Mouse (Mus musculus) gastrocnemius, postnatal 10 days (tissue): Measurements from ENCODE around the gene Stil. TPM values are rescaled to one million over a fixed set of nuclear protein-coding genes. Genes with fewer than 3 reads are reported as not detected.

Experiments
- DNase-seq: peaks from one replicate; pipeline ENCODE4 v3.0.0; 2021; ENCODE audit warnings: mixed read lengths
- total RNA-seq, 2 experiments: library from RNA; stranded (reverse); gene quantifications; 2 replicates each; pipeline ENCODE4 v1.2.3; 2021

Gene Stil
- total RNA-seq, 2 experiments from 2014 or later: 1.9 to 2.8 TPM

- DNase-seq: no peak
Observed at GRCm38 (mm10) chr4:115079821-115080349, 79.9 kb downstream of the Stil start.

- DNase-seq: no peak
Observed at GRCm38 (mm10) chr4:115083031-115083430, 83.1 kb downstream of the Stil start.

GRCm38 (mm10) chr4:115085522-115086095 lies 85.7 kb downstream of the Stil start:
- DNase-seq: peak; percentile 53

GRCm38 (mm10) chr4:115086257-115086656 lies 86.3 kb downstream of the Stil start:
- DNase-seq: no peak

- no peak for DNase-seq
Observed at GRCm38 (mm10) chr4:115086763-115087415, 86.9 kb downstream of the Stil start.

GRCm38 (mm10) chr4:115088611-115089338 lies 88.8 kb downstream of the Stil start, which contains the start of gene Pdzk1ip1:
TSS of gene Pdzk1ip1 (plus strand) at chr4:115088708.
- DNase-seq: no peak

- DNase-seq: no peak
Observed at GRCm38 (mm10) chr4:115090592-115090991, 90.6 kb downstream of the Stil start.

GRCm38 (mm10) chr4:115091806-115092205 lies 91.8 kb downstream of the Stil start:
- no peak for DNase-seq

Other genes with a start within 250 kb of the Stil start
- gene Gm12830, start 178.4 kb upstream of the Stil start, total RNA-seq: not detected
- gene Foxd2, start 91.3 kb upstream of the Stil start, total RNA-seq: under 1 TPM; 0.85 to 0.90 TPM
- gene Foxe3, start 74.1 kb upstream of the Stil start, total RNA-seq: not detected
- gene Cmpk1, start 12.9 kb upstream of the Stil start, total RNA-seq: 10 to 100 TPM; 32.1 to 36.8 TPM
- gene Tal1, start 56.3 kb downstream of the Stil start, total RNA-seq: 1 to 10 TPM; 2.0 to 3.7 TPM
- under 1 TPM; 0.28 to 0.45 TPM for gene Pdzk1ip1, start 88.5 kb downstream of the Stil start, total RNA-seq
- gene Cyp4x1, start 134.1 kb downstream of the Stil start, total RNA-seq: under 1 TPM in 1 of 2 experiments, not detected in 1; 0.07 TPM
- gene Cyp4a29, start 241.9 kb downstream of the Stil start, total RNA-seq: not detected